Mouse (Mus musculus): ENCODE measurements around the gene Hspa12a.

The Hspa12a gene

DNA sequence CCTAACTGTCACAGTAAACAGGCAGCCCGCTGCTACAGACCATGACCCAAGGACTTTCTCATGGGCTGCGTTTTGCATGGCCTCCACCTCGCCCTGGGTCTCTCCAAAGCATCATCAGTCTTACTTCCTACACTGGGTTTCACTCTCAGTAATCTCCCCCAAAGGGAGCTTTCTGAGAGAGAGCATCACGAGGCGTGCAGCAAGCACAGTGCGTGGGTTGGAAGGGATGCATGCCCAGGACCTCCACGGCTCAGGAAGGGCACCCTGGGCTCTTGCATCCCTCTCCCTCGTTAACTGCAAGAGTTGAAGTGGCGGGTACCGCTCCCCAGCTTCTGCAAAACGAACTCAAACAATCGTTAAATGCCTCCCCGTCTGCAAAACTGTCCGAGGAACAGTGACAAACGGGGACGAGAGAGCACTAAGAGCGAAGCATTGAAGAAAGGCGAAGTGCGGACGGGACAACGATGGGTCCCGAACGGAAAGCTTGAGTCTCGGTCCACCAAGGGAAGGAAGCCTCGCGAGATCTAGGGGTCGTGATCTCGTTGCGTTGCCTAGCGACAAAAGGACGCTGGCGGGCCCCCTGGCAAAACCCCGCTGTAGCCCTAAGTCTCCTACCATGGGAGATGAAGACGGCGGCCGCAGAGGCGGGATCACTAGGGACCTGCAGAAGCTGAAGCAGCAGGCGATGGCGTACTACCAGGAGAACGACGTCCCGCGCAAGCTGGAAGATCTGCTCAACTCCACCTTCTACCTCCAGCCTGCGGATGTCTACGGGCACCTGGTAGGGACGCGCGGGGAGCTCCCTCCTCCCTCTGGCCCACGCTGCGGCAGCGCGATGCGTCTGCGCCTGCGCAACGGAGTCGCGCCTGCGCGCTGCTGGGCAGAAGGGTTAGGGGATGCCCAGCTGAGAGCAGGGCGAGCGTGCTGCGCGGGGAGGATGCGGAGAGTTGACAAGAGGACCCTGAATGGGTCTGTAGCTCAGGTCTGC is at the start of gene Hspa12a, which contains the start of gene Eno4:
Gene Hspa12a, minus strand, starts transcription at position 814 of the 988 bp plus-strand sequence.
Gene Eno4, plus strand, starts transcription at position 585 of the 988 bp plus-strand sequence.
- peak; percentile 93 for DNase-seq (ENCODE audit: low read depth, low spot score)

DNA sequence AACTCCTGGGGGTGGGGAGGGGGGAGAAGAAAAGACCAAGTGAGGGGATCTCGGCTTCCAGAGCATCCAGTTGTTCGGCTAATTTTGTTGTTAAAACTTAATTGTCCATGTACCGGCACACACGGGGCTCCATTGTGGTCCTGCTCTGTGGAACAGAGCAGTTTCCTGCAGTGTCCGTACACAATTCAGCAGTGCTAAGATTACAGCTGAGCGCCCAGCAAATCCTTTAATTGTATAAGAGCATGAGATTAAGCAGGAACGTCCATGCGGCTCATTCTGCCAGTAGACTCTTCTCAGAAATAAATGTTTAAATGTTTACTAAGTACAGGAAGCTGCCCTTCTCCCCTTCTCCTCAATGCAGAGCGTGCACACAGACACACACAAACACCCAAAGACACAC is 38.1 kb upstream of the Hspa12a start:
- no peak for DNase-seq (ENCODE audit: low read depth, low spot score)

- no peak for DNase-seq (ENCODE audit: low read depth, low spot score)
Observed at GRCm38 (mm10) chr19:58980056-58980440, 36.6 kb upstream of the Hspa12a start.

DNA sequence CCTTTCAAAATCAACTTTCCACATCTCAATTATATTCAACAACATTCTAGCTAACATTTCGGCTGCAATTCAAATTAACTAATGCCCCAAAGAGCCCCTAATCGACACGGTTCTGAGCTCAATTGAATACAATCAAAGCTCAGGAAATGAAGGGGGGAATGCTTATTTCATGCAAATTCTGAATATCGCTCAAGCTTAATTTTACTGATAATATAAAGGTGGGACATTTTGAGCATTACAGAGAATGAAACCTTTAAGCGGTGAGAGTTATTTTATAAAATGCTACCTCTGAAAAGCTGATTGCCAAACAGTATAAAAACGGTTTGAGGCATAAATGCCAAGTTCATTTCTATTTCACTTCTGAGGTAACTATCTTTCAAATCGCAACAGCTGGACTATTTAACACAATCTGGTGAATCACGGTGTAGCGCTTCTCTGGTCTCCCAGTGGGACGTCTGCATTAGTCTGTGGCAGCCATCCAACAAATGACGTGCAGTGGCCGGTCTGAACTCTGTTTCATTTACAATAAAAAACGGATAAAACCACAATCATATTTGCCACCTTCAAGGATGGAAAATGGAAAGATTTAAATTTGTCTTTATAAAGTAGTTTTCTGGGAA is 36.1 kb upstream of the Hspa12a start:
- DNase-seq (ENCODE audit: low read depth, low spot score) = no peak

DNA sequence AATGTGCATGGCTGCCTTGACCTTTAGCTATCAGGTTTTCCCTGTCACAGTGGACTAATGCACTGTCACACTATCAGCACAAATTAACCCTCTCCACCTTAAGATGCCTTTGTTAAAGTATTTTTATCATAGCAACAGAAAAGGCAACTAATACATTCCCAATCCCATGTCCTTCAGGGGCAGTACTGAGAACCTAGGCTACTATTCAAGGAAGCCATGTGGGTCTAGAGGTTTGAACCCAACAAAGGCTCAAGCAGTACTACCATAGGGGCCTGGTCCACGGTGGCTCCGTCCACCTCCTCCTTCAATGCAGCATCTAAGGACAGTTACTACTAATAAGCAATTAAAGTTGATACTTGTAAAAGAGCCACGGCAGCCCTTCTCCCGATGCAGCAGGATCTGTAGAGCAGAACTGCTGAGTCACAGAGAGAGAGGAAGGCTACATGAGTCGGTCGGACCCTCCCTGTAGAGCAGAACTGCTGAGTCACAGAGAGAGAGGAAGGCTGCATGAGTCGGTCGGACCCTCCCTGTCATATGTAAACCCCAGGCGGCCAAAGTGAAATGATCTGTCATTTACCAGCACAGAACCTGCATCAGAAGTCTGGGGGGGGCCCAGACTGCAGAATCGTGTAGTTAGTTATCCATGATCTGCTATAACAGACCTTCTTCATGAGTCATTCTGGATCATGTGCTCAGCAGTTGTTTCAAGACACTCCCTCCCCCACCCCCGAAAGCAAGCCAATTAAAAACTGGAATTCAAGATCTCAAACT is 35.1 kb upstream of the Hspa12a start:
- DNase-seq (ENCODE audit: low read depth, low spot score) = no peak

DNA sequence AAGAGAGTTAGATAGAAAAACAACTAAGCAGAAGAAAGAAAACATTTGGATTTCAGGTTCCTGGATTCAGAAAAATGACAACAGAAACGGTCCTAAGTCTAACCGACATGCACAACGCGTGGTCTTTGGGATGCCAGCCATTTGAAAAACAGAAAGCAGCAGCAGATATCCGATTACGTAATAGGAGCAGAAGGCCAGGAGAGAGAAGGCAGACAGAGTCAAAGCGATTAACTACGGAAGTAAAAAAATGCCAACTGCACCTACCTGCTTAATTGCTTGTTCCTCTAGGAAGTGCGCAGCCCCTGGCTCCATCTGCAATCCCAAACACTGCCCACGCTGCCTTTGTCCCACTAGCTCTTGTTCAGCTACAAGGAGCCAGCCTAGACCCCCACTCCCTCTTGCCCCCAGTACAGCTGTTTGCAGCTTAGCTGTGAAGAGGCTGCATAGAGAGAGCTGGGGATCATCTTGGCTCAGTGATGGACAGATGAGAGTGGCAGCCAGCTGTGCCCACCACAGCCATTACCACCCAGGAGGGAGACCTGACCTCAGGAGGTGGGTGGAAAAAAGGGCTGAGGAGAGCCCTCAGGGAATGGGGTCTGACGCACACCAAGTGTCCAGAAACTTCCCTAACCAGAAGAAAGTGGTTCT is 31.9 kb upstream of the Hspa12a start:
- no peak for DNase-seq (ENCODE audit: low read depth, low spot score)

DNA sequence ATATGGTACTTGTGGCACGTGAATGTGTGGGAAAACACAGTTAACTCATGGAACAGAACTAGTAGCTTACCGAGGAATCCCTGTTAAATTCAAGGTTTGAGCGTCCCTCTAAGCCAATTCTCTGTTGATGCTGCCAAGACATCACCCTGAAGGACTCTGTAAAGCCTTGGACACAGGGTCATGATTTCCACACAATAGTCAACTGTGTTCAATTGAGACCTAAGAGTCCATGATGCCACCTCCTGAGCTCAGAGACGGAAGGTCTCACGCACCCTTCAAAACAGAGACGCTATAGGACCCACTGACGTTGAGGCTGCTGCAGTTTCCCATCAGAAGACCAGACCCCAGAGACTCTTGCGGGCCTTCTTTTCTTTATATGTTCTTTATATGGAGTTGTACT is 30.7 kb upstream of the Hspa12a start:
- no peak for DNase-seq (ENCODE audit: low read depth, low spot score)

GRCm38 (mm10) chr19:58970826-58971225 is 27.4 kb upstream of the Hspa12a start:
- no peak for DNase-seq (ENCODE audit: low read depth, low spot score)

- no peak for DNase-seq (ENCODE audit: low read depth, low spot score)
Observed at GRCm38 (mm10) chr19:58968731-58969506, 25.5 kb upstream of the Hspa12a start.

DNA sequence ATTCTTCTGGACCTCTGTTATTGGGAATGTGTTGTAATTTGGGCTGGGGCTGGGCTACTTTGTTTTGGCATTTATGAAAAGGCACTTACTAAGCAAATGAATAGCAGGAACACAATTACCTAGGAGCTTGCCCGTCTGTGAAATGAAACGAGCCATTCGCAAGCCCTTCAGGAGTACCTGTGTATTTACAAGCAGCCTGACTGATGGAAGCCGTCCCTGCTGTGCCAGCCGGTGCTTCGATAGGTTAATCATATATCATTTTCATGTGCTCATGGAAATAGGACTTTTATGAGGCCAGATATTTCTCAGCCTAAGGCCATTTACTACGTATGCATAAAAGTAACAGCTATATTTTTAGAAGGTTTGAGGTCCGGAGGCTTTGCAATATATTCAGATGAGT is 19.6 kb upstream of the Hspa12a start:
- no peak for DNase-seq (ENCODE audit: low read depth, low spot score)

DNA sequence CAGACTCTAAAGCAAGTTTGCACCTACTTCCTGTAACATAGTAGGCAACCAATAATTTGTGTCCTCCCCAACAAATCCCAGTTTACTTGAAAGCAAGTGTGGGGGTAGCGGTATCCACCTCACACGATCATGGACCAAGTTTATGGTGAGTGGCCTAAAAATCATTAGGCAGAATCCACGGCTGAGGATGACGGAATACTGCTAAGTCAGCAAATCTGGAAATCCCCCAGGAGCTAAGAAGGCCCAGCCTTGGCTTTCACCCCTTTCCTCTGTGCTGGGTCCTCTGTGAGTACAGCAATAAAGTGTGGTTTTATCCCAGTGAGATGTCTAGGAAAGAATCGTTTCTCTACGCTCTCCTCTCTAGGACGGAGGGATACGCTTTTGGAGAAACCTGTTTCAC is 11.3 kb upstream of the Hspa12a start:
- no peak for DNase-seq (ENCODE audit: low read depth, low spot score)

DNA sequence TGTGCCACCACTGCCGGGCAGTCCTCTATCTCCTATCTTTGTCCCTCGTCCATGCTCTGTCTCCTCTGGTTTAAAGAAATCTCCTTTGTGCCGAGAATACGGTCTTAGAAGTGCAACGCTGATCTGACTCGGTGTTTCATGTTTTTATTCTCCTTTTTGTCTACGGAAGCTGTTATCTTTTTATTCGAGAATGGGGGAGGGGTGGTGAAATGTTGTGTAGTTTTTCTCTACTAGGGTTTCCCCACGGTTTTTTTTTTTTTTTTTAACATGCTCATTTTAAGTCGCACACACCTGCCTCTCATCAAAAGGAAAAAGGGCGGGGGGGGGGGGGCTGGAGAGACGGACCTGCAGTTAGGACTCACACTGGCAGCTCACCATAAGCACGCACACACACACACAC is 8.8 kb upstream of the Hspa12a start:
- DNase-seq (ENCODE audit: low read depth, low spot score) = no peak

- no peak for DNase-seq (ENCODE audit: low read depth, low spot score)
Observed at GRCm38 (mm10) chr19:58951521-58951920, 8.1 kb upstream of the Hspa12a start.

GRCm38 (mm10) chr19:58945959-58946358 is 2.5 kb upstream of the Hspa12a start:
- DNase-seq (ENCODE audit: low read depth, low spot score) = no peak

DNA sequence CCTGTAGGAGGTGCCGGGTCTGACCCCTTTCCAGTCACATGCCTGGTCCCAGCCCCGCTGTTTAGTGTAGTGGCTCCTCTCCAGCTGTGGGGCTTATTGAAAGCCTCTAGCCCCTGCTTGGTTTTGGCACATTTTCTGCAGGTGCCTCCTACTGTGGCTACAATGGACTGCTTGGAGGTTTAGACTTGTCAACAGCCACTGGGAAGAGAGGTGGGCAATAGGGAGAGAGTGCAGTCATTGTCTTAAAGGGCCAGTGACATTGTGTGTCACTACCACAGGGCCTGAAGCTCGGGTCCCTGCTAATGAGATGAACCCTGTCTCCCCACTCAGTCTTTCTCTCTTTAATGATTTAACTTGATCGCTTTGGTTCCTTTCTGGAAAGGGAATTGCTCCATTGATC is 10.4 kb downstream of the Hspa12a start:
- no peak for DNase-seq (ENCODE audit: low read depth, low spot score)

- no peak for DNase-seq (ENCODE audit: low read depth, low spot score)
Observed at GRCm38 (mm10) chr19:58931081-58931800, 12.2 kb downstream of the Hspa12a start.

DNA sequence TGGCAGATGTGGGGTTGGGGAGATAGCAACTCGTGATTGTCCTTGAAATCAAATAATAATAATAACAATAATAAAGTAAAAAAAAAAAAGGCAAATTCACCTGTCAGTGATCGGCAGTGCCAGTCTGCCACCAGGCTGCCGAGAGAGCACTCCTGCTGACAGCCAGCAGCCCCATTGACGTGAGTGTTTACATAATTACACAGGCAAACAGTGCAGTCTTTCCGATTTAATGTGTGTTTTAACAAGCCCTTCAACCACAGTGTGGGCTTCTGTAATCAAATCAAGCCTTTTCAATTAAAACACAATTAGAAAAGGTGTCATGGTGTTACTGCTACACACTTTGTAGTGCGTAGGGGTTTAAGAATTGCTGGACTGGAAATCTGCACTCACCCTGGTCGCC is 24.3 kb downstream of the Hspa12a start:
- DNase-seq (ENCODE audit: low read depth, low spot score) = no peak

- DNase-seq (ENCODE audit: low read depth, low spot score) = no peak
Observed at GRCm38 (mm10) chr19:58918597-58918996, 24.9 kb downstream of the Hspa12a start.

- no peak for DNase-seq (ENCODE audit: low read depth, low spot score)
Observed at GRCm38 (mm10) chr19:58913301-58913700, 30.2 kb downstream of the Hspa12a start.

GRCm38 (mm10) chr19:58911386-58911785 is 32.1 kb downstream of the Hspa12a start:
- peak; percentile 67 for DNase-seq (ENCODE audit: low read depth, low spot score)
